Mouse (Mus musculus): Measurements from ENCODE around the gene Kcnmb4. TPM values are rescaled to one million over a fixed set of nuclear protein-coding genes. Genes with fewer than 3 reads are reported as not detected.

Gene Kcnmb4
- total RNA-seq, 1 experiment = 1.8 TPM

DNA sequence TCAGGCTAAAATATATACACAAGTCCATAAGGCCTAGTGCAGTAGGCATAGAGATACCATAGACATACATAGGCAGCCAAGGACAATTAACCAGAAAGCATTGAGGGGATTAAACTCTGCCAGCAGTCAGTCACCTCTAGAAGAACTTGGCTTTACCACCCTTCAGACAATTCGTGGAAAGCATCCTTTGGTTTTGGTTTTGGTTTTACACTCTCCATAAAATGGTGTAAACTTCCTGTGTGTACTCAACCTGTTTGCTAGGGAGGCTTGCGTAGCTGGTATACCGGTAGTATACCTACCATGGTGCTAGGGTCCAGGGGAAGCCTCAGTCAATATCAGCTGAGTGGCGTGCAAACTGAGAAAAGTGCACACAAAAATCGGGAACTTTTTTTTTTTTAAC lies 77.4 kb downstream of the Kcnmb4 start:
- Histone ChIP-seq H3K9ac (ENCODE audit: insufficient read depth, low read depth, low read length, poor library complexity, severe bottlenecking) (no peak overlapping the region), H3K4me1 (ENCODE audit: control insufficient read depth in 2 of 2, insufficient read depth in 2 of 2, low read length in 2 of 2, poor library complexity in 1 of 2) (peaks cover 2 to 4% of the 10 kb centered on the region in 2 experiments; a peak in 3 of 4 replicates), H3K36me3 (ENCODE audit: control insufficient read depth, insufficient read depth, low read length, poor library complexity, severe bottlenecking) (no peaks in the 10 kb centered on the region), H3K4me3 (ENCODE audit: insufficient read depth in 1 of 2, low read depth in 1 of 2, low read length in 2 of 2, poor library complexity in 1 of 2, severe bottlenecking in 1 of 2) (no peak overlapping the region), H3K27ac (ENCODE audit: insufficient read depth, low read depth, low read length, poor library complexity, severe bottlenecking) (no peak overlapping the region), H3K9me3 (ENCODE audit: control insufficient read depth, insufficient read depth, low read depth, low read length) (no peaks in the 10 kb centered on the region)
- in situ Hi-C loops (cut with MboI; ENCODE audit: low sequenced_read_pairs in 2 of 2, unreplicated experiment in 2 of 2) = no loop called here
- TF ChIP-seq CHD2 (IDR thresholded peaks at IDR 0.05; ENCODE audit: low read depth, low read length) = no peak
- TF ChIP-seq ZC3H11A (IDR thresholded peaks at IDR 0.05; ENCODE audit: borderline replicate concordance, low read depth, low read length) = no peak
- no peak for TF ChIP-seq MAFK (IDR thresholded peaks at IDR 0.05; ENCODE audit: insufficient read depth, low read depth, low read length)
- TF ChIP-seq HCFC1 (IDR thresholded peaks at IDR 0.05; ENCODE audit: borderline replicate concordance, insufficient read depth, low read length) = no peak
- no peak for TF ChIP-seq ZNF384 (IDR thresholded peaks at IDR 0.05; ENCODE audit: low read depth, low read length)
- no peak for DNase-seq (ENCODE audit: low read depth, low spot score)

DNA sequence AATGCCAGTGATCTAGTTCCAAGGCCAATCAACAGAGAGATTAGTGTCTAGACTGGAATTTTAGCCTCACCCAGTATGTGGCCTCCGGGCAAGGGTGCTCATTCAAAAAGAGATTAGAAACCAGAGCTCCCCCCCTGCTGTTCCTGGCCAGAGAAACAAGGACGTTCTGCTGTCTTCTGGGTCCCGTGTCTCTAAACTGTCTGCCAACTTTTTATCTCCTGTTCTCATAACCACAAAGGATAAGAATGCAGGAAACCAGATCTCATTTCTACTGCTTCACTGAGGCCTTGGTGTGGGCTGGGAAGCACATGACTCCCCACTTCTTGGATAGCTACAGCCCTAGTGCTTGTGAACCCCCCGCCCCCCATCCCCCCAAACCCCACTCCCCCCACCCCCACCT lies 79.1 kb downstream of the Kcnmb4 start:
- Histone ChIP-seq H3K9ac (ENCODE audit: insufficient read depth, low read depth, low read length, poor library complexity, severe bottlenecking) (no peak overlapping the region), H3K4me3 (ENCODE audit: insufficient read depth in 1 of 2, low read depth in 1 of 2, low read length in 2 of 2, poor library complexity in 1 of 2, severe bottlenecking in 1 of 2) (no peak overlapping the region), H3K27ac (ENCODE audit: insufficient read depth, low read depth, low read length, poor library complexity, severe bottlenecking) (no peak overlapping the region), H3K4me1 (ENCODE audit: control insufficient read depth in 2 of 2, insufficient read depth in 2 of 2, low read length in 2 of 2, poor library complexity in 1 of 2) (peaks cover 2 to 4% of the 10 kb centered on the region in 2 experiments; a peak in 3 of 4 replicates), H3K9me3 (ENCODE audit: control insufficient read depth, insufficient read depth, low read depth, low read length) (no peaks in the 10 kb centered on the region), H3K36me3 (ENCODE audit: control insufficient read depth, insufficient read depth, low read length, poor library complexity, severe bottlenecking) (no peaks in the 10 kb centered on the region)
- DNase-seq (ENCODE audit: low read depth, low spot score) = no peak
- in situ Hi-C loops (cut with MboI; ENCODE audit: low sequenced_read_pairs in 2 of 2, unreplicated experiment in 2 of 2) = no loop called here
- no peak for TF ChIP-seq MAFK (IDR thresholded peaks at IDR 0.05; ENCODE audit: insufficient read depth, low read depth, low read length)
- no peak for TF ChIP-seq ZNF384 (IDR thresholded peaks at IDR 0.05; ENCODE audit: low read depth, low read length)
- TF ChIP-seq ZC3H11A (IDR thresholded peaks at IDR 0.05; ENCODE audit: borderline replicate concordance, low read depth, low read length) = no peak

DNA sequence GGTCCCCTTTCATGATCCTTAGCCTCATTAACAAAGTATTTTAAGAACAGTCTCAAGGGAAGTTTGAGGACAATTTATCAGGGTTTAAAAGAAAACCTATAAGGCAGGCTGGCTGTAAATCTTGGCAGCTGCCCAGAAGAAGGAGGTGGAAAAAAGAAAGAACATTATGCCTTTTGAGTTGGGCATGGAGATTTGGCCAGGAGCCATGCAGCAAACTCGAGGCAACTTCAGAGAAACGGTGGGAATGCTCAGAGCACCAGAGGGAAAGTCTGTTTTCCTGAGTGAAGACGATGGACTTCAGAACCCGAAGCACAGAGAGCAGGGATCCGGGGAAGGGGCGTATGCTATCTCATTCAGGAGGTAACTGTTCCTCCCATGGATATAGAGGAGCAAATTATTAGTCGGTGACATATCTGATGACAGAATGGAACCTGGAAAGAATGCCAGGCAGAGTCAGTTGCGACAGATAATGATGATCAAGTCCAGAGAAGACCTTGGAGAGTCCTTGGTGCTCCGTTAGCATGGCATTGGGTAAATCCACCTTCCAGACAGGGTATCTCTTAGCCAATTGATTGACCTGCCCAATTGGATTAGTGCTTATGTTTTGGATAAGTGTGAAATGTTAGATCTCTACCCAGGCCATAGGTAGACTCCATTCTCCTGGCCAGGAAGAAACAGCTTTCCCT lies 79.7 kb downstream of the Kcnmb4 start:
- Histone ChIP-seq H3K27ac (ENCODE audit: insufficient read depth, low read depth, low read length, poor library complexity, severe bottlenecking) (no peak overlapping the region), H3K9me3 (ENCODE audit: control insufficient read depth, insufficient read depth, low read depth, low read length) (no peaks in the 10 kb centered on the region), H3K36me3 (ENCODE audit: control insufficient read depth, insufficient read depth, low read length, poor library complexity, severe bottlenecking) (no peaks in the 10 kb centered on the region), H3K4me3 (ENCODE audit: insufficient read depth in 1 of 2, low read depth in 1 of 2, low read length in 2 of 2, poor library complexity in 1 of 2, severe bottlenecking in 1 of 2) (no peak overlapping the region), H3K9ac (ENCODE audit: insufficient read depth, low read depth, low read length, poor library complexity, severe bottlenecking) (no peak overlapping the region), H3K4me1 (ENCODE audit: control insufficient read depth in 2 of 2, insufficient read depth in 2 of 2, low read length in 2 of 2, poor library complexity in 1 of 2) (peaks cover 2 to 4% of the 10 kb centered on the region in 2 experiments; a peak in 3 of 4 replicates)
- no peak for DNase-seq (ENCODE audit: low read depth, low spot score)
- no peak for TF ChIP-seq HCFC1 (IDR thresholded peaks at IDR 0.05; ENCODE audit: borderline replicate concordance, insufficient read depth, low read length)
- TF ChIP-seq ZNF384 (IDR thresholded peaks at IDR 0.05; ENCODE audit: low read depth, low read length) = no peak
- no peak for TF ChIP-seq ZC3H11A (IDR thresholded peaks at IDR 0.05; ENCODE audit: borderline replicate concordance, low read depth, low read length)
- TF ChIP-seq MAFK (IDR thresholded peaks at IDR 0.05; ENCODE audit: insufficient read depth, low read depth, low read length) = no peak
- TF ChIP-seq CHD2 (IDR thresholded peaks at IDR 0.05; ENCODE audit: low read depth, low read length) = no peak
- in situ Hi-C loops (cut with MboI; ENCODE audit: low sequenced_read_pairs in 2 of 2, unreplicated experiment in 2 of 2) = no loop called here

DNA sequence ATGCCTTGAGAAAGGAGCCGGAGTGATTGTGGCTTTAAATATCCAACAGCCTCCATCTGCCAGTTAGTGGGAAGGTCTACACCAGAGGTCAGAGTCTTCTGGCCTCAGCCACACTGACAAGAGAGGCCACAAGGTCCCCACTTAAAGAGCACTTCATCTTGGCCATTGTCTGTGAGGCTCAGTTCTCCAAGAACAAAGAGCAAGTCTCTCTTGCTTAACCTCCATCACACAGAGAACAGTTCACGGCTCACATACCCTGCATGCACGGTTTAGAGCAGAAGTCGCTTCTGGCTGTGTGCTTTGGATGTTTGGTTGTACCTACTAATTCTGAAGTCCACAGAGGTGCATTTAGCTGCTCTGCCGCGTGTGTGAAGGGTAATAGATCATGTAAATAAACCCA lies 84.8 kb downstream of the Kcnmb4 start:
- DNase-seq (ENCODE audit: low read depth, low spot score) = no peak
- Histone ChIP-seq H3K9ac (ENCODE audit: insufficient read depth, low read depth, low read length, poor library complexity, severe bottlenecking) (no peak overlapping the region), H3K9me3 (ENCODE audit: control insufficient read depth, insufficient read depth, low read depth, low read length) (no peaks in the 10 kb centered on the region), H3K36me3 (ENCODE audit: control insufficient read depth, insufficient read depth, low read length, poor library complexity, severe bottlenecking) (no peaks in the 10 kb centered on the region), H3K4me3 (ENCODE audit: insufficient read depth in 1 of 2, low read depth in 1 of 2, low read length in 2 of 2, poor library complexity in 1 of 2, severe bottlenecking in 1 of 2) (no peak overlapping the region), H3K4me1 (ENCODE audit: control insufficient read depth in 2 of 2, insufficient read depth in 2 of 2, low read length in 2 of 2, poor library complexity in 1 of 2) (no peaks in the 10 kb centered on the region), H3K27ac (ENCODE audit: insufficient read depth, low read depth, low read length, poor library complexity, severe bottlenecking) (no peak overlapping the region)
- in situ Hi-C loops (cut with MboI; ENCODE audit: low sequenced_read_pairs in 2 of 2, unreplicated experiment in 2 of 2) = no loop called here
- TF ChIP-seq MAFK (IDR thresholded peaks at IDR 0.05; ENCODE audit: insufficient read depth, low read depth, low read length) = no peak
- no peak for TF ChIP-seq CHD2 (IDR thresholded peaks at IDR 0.05; ENCODE audit: low read depth, low read length)
- TF ChIP-seq HCFC1 (IDR thresholded peaks at IDR 0.05; ENCODE audit: borderline replicate concordance, insufficient read depth, low read length) = no peak
- no peak for TF ChIP-seq ZC3H11A (IDR thresholded peaks at IDR 0.05; ENCODE audit: borderline replicate concordance, low read depth, low read length)
- TF ChIP-seq ZNF384 (IDR thresholded peaks at IDR 0.05; ENCODE audit: low read depth, low read length) = no peak

Data from ES-E14 (cell line).